Mouse (Mus musculus): ENCODE results near the gene Pigk. TPM values are rescaled to one million over a fixed set of nuclear protein-coding genes. Genes with fewer than 3 reads are reported as not detected.

Gene Pigk
- polyA plus RNA-seq, 1 experiment, result 34.4 TPM

- peak; percentile 40; the same call in 1 of the 2 replicates for TF ChIP-seq CTCF (IDR thresholded peaks at IDR 0.05; ENCODE audit: borderline replicate concordance, insufficient read depth, low read depth, low read length)
- TF ChIP-seq POLR2A (IDR thresholded peaks at IDR 0.05; ENCODE audit: borderline replicate concordance, insufficient read depth, low read length), result no peak
- Histone ChIP-seq H3K4me3 (replicated peaks; ENCODE audit: insufficient read depth, low read depth, low read length) (no peak overlapping the region), H3K27ac (ENCODE audit: insufficient read depth, low read length) (no peak overlapping the region), H3K27me3 (ENCODE audit: control insufficient read depth, insufficient read depth, low read length) (no peaks in the 10 kb centered on the region), H3K4me1 (ENCODE audit: control insufficient read depth, insufficient read depth, low read length) (peaks cover 8% of the 10 kb centered on the region; the same call in 1 of the 2 replicates)
- WGBS, result 24% methylated on average over 7 of the region's 7 CpGs
- peak; percentile 24 to 43 for DNase-seq
Observed at GRCm38 (mm10) chr3:152761116-152761515, 47.2 kb downstream of the Pigk start.

- Histone ChIP-seq H3K27ac (ENCODE audit: insufficient read depth, low read length) (no peak overlapping the region), H3K4me1 (ENCODE audit: control insufficient read depth, insufficient read depth, low read length) (peaks cover 8% of the 10 kb centered on the region; the same call in 1 of the 2 replicates), H3K4me3 (replicated peaks; ENCODE audit: insufficient read depth, low read depth, low read length) (no peak overlapping the region), H3K27me3 (ENCODE audit: control insufficient read depth, insufficient read depth, low read length) (no peaks in the 10 kb centered on the region)
- no peak for TF ChIP-seq POLR2A (IDR thresholded peaks at IDR 0.05; ENCODE audit: borderline replicate concordance, insufficient read depth, low read length)
- 0 out of 2 replicates have a peak, but pooled peaks have one; percentile 9 for TF ChIP-seq CTCF (IDR thresholded peaks at IDR 0.05; ENCODE audit: borderline replicate concordance, insufficient read depth, low read depth, low read length)
- 85% methylated on average over 8 of the region's 8 CpGs for WGBS
- DNase-seq, result no peak
Observed at GRCm38 (mm10) chr3:152761661-152762060, 47.8 kb downstream of the Pigk start.

- no peaks in the 10 kb centered on the region for H3K27me3 ChIP-seq (ENCODE audit: control insufficient read depth, insufficient read depth, low read length)
- H3K4me3 ChIP-seq (replicated peaks; ENCODE audit: insufficient read depth, low read depth, low read length), result no peak overlapping the region
- WGBS, result 93% methylated on average over 8 of the region's 8 CpGs
- no peak for DNase-seq
- H3K27ac ChIP-seq (ENCODE audit: insufficient read depth, low read length), result no peak overlapping the region
- peaks cover 6% of the 10 kb centered on the region; the same call in 1 of the 2 replicates for H3K4me1 ChIP-seq (ENCODE audit: control insufficient read depth, insufficient read depth, low read length)
- no peak for TF ChIP-seq POLR2A (IDR thresholded peaks at IDR 0.05; ENCODE audit: borderline replicate concordance, insufficient read depth, low read length)
- TF ChIP-seq CTCF (IDR thresholded peaks at IDR 0.05; ENCODE audit: borderline replicate concordance, insufficient read depth, low read depth, low read length), result no peak
Observed at GRCm38 (mm10) chr3:152762302-152762701, 48.4 kb downstream of the Pigk start.

GRCm38 (mm10) chr3:152763139-152763882 is 49.4 kb downstream of the Pigk start:
- Histone ChIP-seq H3K27ac (ENCODE audit: insufficient read depth, low read length) (no peak overlapping the region), H3K4me1 (ENCODE audit: control insufficient read depth, insufficient read depth, low read length) (peaks cover 2% of the 10 kb centered on the region; the same call in 1 of the 2 replicates), H3K4me3 (replicated peaks; ENCODE audit: insufficient read depth, low read depth, low read length) (no peak overlapping the region), H3K27me3 (ENCODE audit: control insufficient read depth, insufficient read depth, low read length) (no peaks in the 10 kb centered on the region)
- no peak for TF ChIP-seq CTCF (IDR thresholded peaks at IDR 0.05; ENCODE audit: borderline replicate concordance, insufficient read depth, low read depth, low read length)
- TF ChIP-seq POLR2A (IDR thresholded peaks at IDR 0.05; ENCODE audit: borderline replicate concordance, insufficient read depth, low read length), result no peak
- WGBS, result 49% methylated on average over 26 of the region's 26 CpGs
- DNase-seq, result peak in 1 of 2 experiments; percentile 21

- DNase-seq, result no peak
- no peak for TF ChIP-seq POLR2A (IDR thresholded peaks at IDR 0.05; ENCODE audit: borderline replicate concordance, insufficient read depth, low read length)
- TF ChIP-seq CTCF (IDR thresholded peaks at IDR 0.05; ENCODE audit: borderline replicate concordance, insufficient read depth, low read depth, low read length), result no peak
- H3K4me3 ChIP-seq (replicated peaks; ENCODE audit: insufficient read depth, low read depth, low read length), result no peak overlapping the region
- 85% methylated on average over 8 of the region's 8 CpGs for WGBS
- no peak overlapping the region for H3K27ac ChIP-seq (ENCODE audit: insufficient read depth, low read length)
- no peaks in the 10 kb centered on the region for H3K27me3 ChIP-seq (ENCODE audit: control insufficient read depth, insufficient read depth, low read length)
- H3K4me1 ChIP-seq (ENCODE audit: control insufficient read depth, insufficient read depth, low read length), result no peaks in the 10 kb centered on the region; the same call in 1 of the 2 replicates
Observed at GRCm38 (mm10) chr3:152764516-152765312, 50.8 kb downstream of the Pigk start.

- H3K4me3 ChIP-seq (replicated peaks; ENCODE audit: insufficient read depth, low read depth, low read length), result no peak overlapping the region
- no peak for TF ChIP-seq POLR2A (IDR thresholded peaks at IDR 0.05; ENCODE audit: borderline replicate concordance, insufficient read depth, low read length)
- no peak for DNase-seq
- H3K4me1 ChIP-seq (ENCODE audit: control insufficient read depth, insufficient read depth, low read length), result no peaks in the 10 kb centered on the region
- 83% methylated on average over 11 of the region's 11 CpGs for WGBS
- no peak overlapping the region for H3K27ac ChIP-seq (ENCODE audit: insufficient read depth, low read length)
- H3K27me3 ChIP-seq (ENCODE audit: control insufficient read depth, insufficient read depth, low read length), result no peaks in the 10 kb centered on the region
Observed at GRCm38 (mm10) chr3:152767485-152767884, 53.6 kb downstream of the Pigk start.

GRCm38 (mm10) chr3:152770056-152770455 is 56.2 kb downstream of the Pigk start:
- H3K27ac ChIP-seq (ENCODE audit: insufficient read depth, low read length), result no peak overlapping the region
- TF ChIP-seq POLR2A (IDR thresholded peaks at IDR 0.05; ENCODE audit: borderline replicate concordance, insufficient read depth, low read length), result no peak
- TF ChIP-seq CTCF (IDR thresholded peaks at IDR 0.05; ENCODE audit: borderline replicate concordance, insufficient read depth, low read depth, low read length), result no peak
- WGBS, result 80% methylated on average over 6 of the region's 6 CpGs
- H3K4me3 ChIP-seq (replicated peaks; ENCODE audit: insufficient read depth, low read depth, low read length), result no peak overlapping the region
- no peaks in the 10 kb centered on the region for H3K4me1 ChIP-seq (ENCODE audit: control insufficient read depth, insufficient read depth, low read length)
- DNase-seq, result no peak
- no peaks in the 10 kb centered on the region for H3K27me3 ChIP-seq (ENCODE audit: control insufficient read depth, insufficient read depth, low read length)

Measured in cerebellum, adult 2 months (tissue).